Mouse (Mus musculus): ENCODE measurements around the gene Filip1.

- TF ChIP-seq CTCF (IDR thresholded peaks at IDR 0.05; ENCODE audit: low read depth) = no peak
- TF ChIP-seq EP300 (IDR thresholded peaks at IDR 0.05; ENCODE audit: low read depth) = no peak
Observed at GRCm38 (mm10) chr9:79965003-79965402, 47.6 kb downstream of the Filip1 start.
